Mouse (Mus musculus): ENCODE measurements around the gene Wsb1. TPM values are rescaled to one million over a fixed set of nuclear protein-coding genes. Genes with fewer than 3 reads are reported as not detected.

Gene Wsb1
- polyA plus RNA-seq, 2 experiments, result 384 to 640 TPM

GRCm38 (mm10) chr11:79296167-79296566 lies 41.7 kb upstream of the Wsb1 start:
- DNase-seq (ENCODE audit: low spot score), result peak; percentile 42
- TF ChIP-seq POLR2A (IDR thresholded peaks at IDR 0.05; ENCODE audit: borderline replicate concordance, extremely low read depth, insufficient read depth, insufficient read length), result no peak
- Histone ChIP-seq H3K27ac (replicated peaks; ENCODE audit: low read depth, low read length) (no peak overlapping the region), H3K27me3 (ENCODE audit: control insufficient read depth, insufficient read depth, low read length) (no peaks in the 10 kb centered on the region), H3K9ac (ENCODE audit: low read depth, low read length, severe bottlenecking) (no peak overlapping the region), H3K9me3 (ENCODE audit: control insufficient read depth, low read length) (no peaks in the 10 kb centered on the region), H3K4me3 (replicated peaks; ENCODE audit: low read length) (no peak overlapping the region), H3K36me3 (ENCODE audit: control insufficient read depth, insufficient read depth, low read length) (no peaks in the 10 kb centered on the region), H3K4me2 (replicated peaks; ENCODE audit: low read depth, low read length, severe bottlenecking) (no peak overlapping the region), H3K4me1 (ENCODE audit: control insufficient read depth, insufficient read depth, low read length) (0 out of 2 replicates have a peak, but pooled peaks cover 3% of the 10 kb centered on the region)
- 38% methylated on average over 1 of the region's 1 CpGs for WGBS
- no peak for ATAC-seq (ENCODE audit: low FRiP score, low read depth)

- H3K27ac ChIP-seq (replicated peaks; ENCODE audit: low read depth, low read length), result no peak overlapping the region
- H3K9ac ChIP-seq (ENCODE audit: low read depth, low read length, severe bottlenecking), result no peak overlapping the region
- no peak for DNase-seq (ENCODE audit: low spot score)
- no peak for ATAC-seq (ENCODE audit: low FRiP score, low read depth)
- H3K9me3 ChIP-seq (ENCODE audit: control insufficient read depth, low read length), result no peaks in the 10 kb centered on the region
- H3K36me3 ChIP-seq (ENCODE audit: control insufficient read depth, insufficient read depth, low read length), result no peaks in the 10 kb centered on the region
- H3K4me3 ChIP-seq (replicated peaks; ENCODE audit: low read length), result no peak overlapping the region
- peaks cover 3% of the 10 kb centered on the region; the same call in 1 of the 2 replicates for H3K4me1 ChIP-seq (ENCODE audit: control insufficient read depth, insufficient read depth, low read length)
- no peaks in the 10 kb centered on the region for H3K27me3 ChIP-seq (ENCODE audit: control insufficient read depth, insufficient read depth, low read length)
- H3K4me2 ChIP-seq (replicated peaks; ENCODE audit: low read depth, low read length, severe bottlenecking), result no peak overlapping the region
- WGBS, result 14% methylated on average over 1 of the region's 1 CpGs
- no peak for TF ChIP-seq POLR2A (IDR thresholded peaks at IDR 0.05; ENCODE audit: borderline replicate concordance, extremely low read depth, insufficient read depth, insufficient read length)
Measured at GRCm38 (mm10) chr11:79293971-79294370, 39.5 kb upstream of the Wsb1 start.

- WGBS, result 85% methylated on average over 3 of the region's 3 CpGs
Measured at GRCm38 (mm10) chr11:79293025-79293424, 38.6 kb upstream of the Wsb1 start.

GRCm38 (mm10) chr11:79292130-79292529 lies 37.7 kb upstream of the Wsb1 start:
- no peaks in the 10 kb centered on the region for H3K36me3 ChIP-seq (ENCODE audit: control insufficient read depth, insufficient read depth, low read length)
- TF ChIP-seq POLR2A (IDR thresholded peaks at IDR 0.05; ENCODE audit: borderline replicate concordance, extremely low read depth, insufficient read depth, insufficient read length), result no peak
- H3K4me3 ChIP-seq (replicated peaks; ENCODE audit: low read length), result no peak overlapping the region
- H3K27me3 ChIP-seq (ENCODE audit: control insufficient read depth, insufficient read depth, low read length), result no peaks in the 10 kb centered on the region
- DNase-seq (ENCODE audit: low spot score), result no peak
- 77% methylated on average over 3 of the region's 3 CpGs for WGBS
- H3K27ac ChIP-seq (replicated peaks; ENCODE audit: low read depth, low read length), result no peak overlapping the region
- H3K4me1 ChIP-seq (ENCODE audit: control insufficient read depth, insufficient read depth, low read length), result peaks cover 10% of the 10 kb centered on the region; the same call in 1 of the 2 replicates
- no peak overlapping the region for H3K4me2 ChIP-seq (replicated peaks; ENCODE audit: low read depth, low read length, severe bottlenecking)
- no peak for ATAC-seq (ENCODE audit: low FRiP score, low read depth)
- no peaks in the 10 kb centered on the region for H3K9me3 ChIP-seq (ENCODE audit: control insufficient read depth, low read length)
- no peak overlapping the region for H3K9ac ChIP-seq (ENCODE audit: low read depth, low read length, severe bottlenecking)

More at GRCm38 (mm10) chr11:79293025-79293424, 38.6 kb upstream of the Wsb1 start:
- no peak for TF ChIP-seq POLR2A (IDR thresholded peaks at IDR 0.05; ENCODE audit: borderline replicate concordance, extremely low read depth, insufficient read depth, insufficient read length)
- Histone ChIP-seq H3K4me2 (replicated peaks; ENCODE audit: low read depth, low read length, severe bottlenecking) (no peak overlapping the region), H3K4me3 (replicated peaks; ENCODE audit: low read length) (no peak overlapping the region), H3K9ac (ENCODE audit: low read depth, low read length, severe bottlenecking) (no peak overlapping the region), H3K36me3 (ENCODE audit: control insufficient read depth, insufficient read depth, low read length) (no peaks in the 10 kb centered on the region), H3K9me3 (ENCODE audit: control insufficient read depth, low read length) (no peaks in the 10 kb centered on the region), H3K27me3 (ENCODE audit: control insufficient read depth, insufficient read depth, low read length) (no peaks in the 10 kb centered on the region), H3K27ac (replicated peaks; ENCODE audit: low read depth, low read length) (no peak overlapping the region), H3K4me1 (ENCODE audit: control insufficient read depth, insufficient read depth, low read length) (peaks cover 7% of the 10 kb centered on the region; the same call in 1 of the 2 replicates)
- no peak for ATAC-seq (ENCODE audit: low FRiP score, low read depth)
- no peak for DNase-seq (ENCODE audit: low spot score)

- ATAC-seq (ENCODE audit: low FRiP score, low read depth), result no peak
- Histone ChIP-seq H3K36me3 (ENCODE audit: control insufficient read depth, insufficient read depth, low read length) (no peaks in the 10 kb centered on the region), H3K27me3 (ENCODE audit: control insufficient read depth, insufficient read depth, low read length) (no peaks in the 10 kb centered on the region)
Measured at GRCm38 (mm10) chr11:79291651-79292050, 37.2 kb upstream of the Wsb1 start.

More at GRCm38 (mm10) chr11:79291651-79292050, 37.2 kb upstream of the Wsb1 start:
- no peak overlapping the region for H3K27ac ChIP-seq (replicated peaks; ENCODE audit: low read depth, low read length)
- H3K4me3 ChIP-seq (replicated peaks; ENCODE audit: low read length), result no peak overlapping the region
- no peak for TF ChIP-seq POLR2A (IDR thresholded peaks at IDR 0.05; ENCODE audit: borderline replicate concordance, extremely low read depth, insufficient read depth, insufficient read length)
- H3K4me1 ChIP-seq (ENCODE audit: control insufficient read depth, insufficient read depth, low read length), result peaks cover 10% of the 10 kb centered on the region; the same call in 1 of the 2 replicates
- 65% methylated on average over 5 of the region's 5 CpGs for WGBS
- no peak overlapping the region for H3K4me2 ChIP-seq (replicated peaks; ENCODE audit: low read depth, low read length, severe bottlenecking)
- no peak for DNase-seq (ENCODE audit: low spot score)
- H3K9ac ChIP-seq (ENCODE audit: low read depth, low read length, severe bottlenecking), result no peak overlapping the region
- H3K9me3 ChIP-seq (ENCODE audit: control insufficient read depth, low read length), result no peaks in the 10 kb centered on the region
